Mouse (Mus musculus) G1E (cell line): ENCODE measurements around the gene Sgcb. TPM values are rescaled to one million over a fixed set of nuclear protein-coding genes. Genes with fewer than 3 reads are reported as not detected.
"Not testable (repeated sequence)": the region's sequence is repeated elsewhere in the genome, so short reads cannot be mapped to it uniquely, and the experiment has no call there.

Experiments used
- ATAC-seq: 2 replicates; pipeline ENCODE4 v1.8.0; 2016; ENCODE audit warnings: mild to moderate bottlenecking; ENCODE audit not compliant: insufficient number of reproducible peaks, poor library complexity, low FRiP score, severe bottlenecking; ENCODE audit errors: extremely low read depth
- DNase-seq: peaks from one replicate; pipeline ENCODE4 v3.0.0; 2012; ENCODE audit warnings: low spot score
- H3K27me3 ChIP-seq: 2 replicates; pipeline ENCODE4 v1.6.1; 2012; ENCODE audit warnings: mild to moderate bottlenecking, low read length, inconsistent platforms; ENCODE audit not compliant: insufficient read depth
- H3K36me3 ChIP-seq: replicated peaks from 2 replicates; pipeline ENCODE3; 2012; ENCODE audit warnings: mild to moderate bottlenecking, inconsistent platforms
- H3K4me1 ChIP-seq: 2 replicates; pipeline ENCODE4 v1.6.1; 2012; ENCODE audit warnings: low read depth, low read length, inconsistent platforms, mixed read lengths; ENCODE audit not compliant: insufficient read depth
- H3K4me3 ChIP-seq: 2 replicates; pipeline ENCODE4 v1.5.1; 2012; ENCODE audit warnings: low read depth, mild to moderate bottlenecking, inconsistent platforms, low read length, moderate library complexity, mixed read lengths
- H3K9me3 ChIP-seq: replicated peaks from 2 replicates; pipeline ENCODE4 v1.6.1; 2012; ENCODE audit warnings: inconsistent platforms
- CTCF ChIP-seq: IDR thresholded peaks from 2 replicates; pipeline ENCODE4 v1.5.1; 2012; ENCODE audit warnings: low read depth, low read length, inconsistent platforms, mixed read lengths
- GATA1 ChIP-seq: IDR thresholded peaks from 2 replicates; pipeline ENCODE4 v1.6.1; 2012; ENCODE audit warnings: borderline replicate concordance, low read length, inconsistent platforms, mixed read lengths
- GATA2 ChIP-seq: IDR thresholded peaks from 2 replicates; pipeline ENCODE4 v1.6.1; 2012; ENCODE audit warnings: low read depth, low read length, inconsistent platforms, borderline replicate concordance
- POLR2AphosphoS5 ChIP-seq: IDR thresholded peaks from 2 replicates; pipeline ENCODE4 v1.6.1; 2012; ENCODE audit warnings: low read depth, low read length, inconsistent platforms; ENCODE audit not compliant: insufficient replicate concordance
- TAL1 ChIP-seq: conservative IDR thresholded peaks from 2 replicates; pipeline ENCODE4 v1.6.1; 2012; ENCODE audit warnings: low read depth, low read length, inconsistent platforms, mixed read lengths
- polyA plus RNA-seq: library from polyadenylated mRNA; stranded (reverse); fragments of >175 nt; gene quantifications from 2 replicates; pipeline ENCODE4 v1.2.3, GENCODE M21; 2012
- total RNA-seq, 2 experiments: library from RNA; stranded (forward) in 1 of 2; stranded (reverse) in 1 of 2; fragments of 200-1000 nt in 1 of 2; fragments of >200 nt in 1 of 2; fragmentation: Nextera tagmentation in 1 of 2; gene quantifications; 2 replicates each; pipeline ENCODE4 v1.2.3; 2014 to 2017

The Sgcb gene
- total and polyA plus RNA-seq, 3 experiments, result 0.04 to 0.44 TPM; not detected in 1

- no peaks in the 10 kb centered on the region for H3K4me1 ChIP-seq
- peaks cover 19% of the 10 kb centered on the region for H3K27me3 ChIP-seq
- no peak for DNase-seq
- no peaks in the 10 kb centered on the region for H3K9me3 ChIP-seq
- H3K36me3 ChIP-seq, result no peaks in the 10 kb centered on the region
- TF ChIP-seq GATA2, result no peak
- TF ChIP-seq GATA1, result no peak
- TF ChIP-seq TAL1, result no peak
- TF ChIP-seq POLR2AphosphoS5, result no peak
- TF ChIP-seq CTCF, result no peak
- no peak for ATAC-seq
- no peak overlapping the region for H3K4me3 ChIP-seq
Measured at GRCm38 (mm10) chr5:73587119-73587518, 60.5 kb downstream of the Sgcb start.

GRCm38 (mm10) chr5:73586597-73586996 is 61.0 kb downstream of the Sgcb start:
- TF ChIP-seq GATA1 (no peak), POLR2AphosphoS5 (no peak), TAL1 (no peak), GATA2 (no peak), CTCF (no peak)
- Histone ChIP-seq H3K27me3 (peaks cover 19% of the 10 kb centered on the region), H3K9me3 (no peaks in the 10 kb centered on the region), H3K4me3 (no peak overlapping the region), H3K4me1 (no peaks in the 10 kb centered on the region), H3K36me3 (no peaks in the 10 kb centered on the region)
- DNase-seq (no peak), ATAC-seq (no peak)

- H3K36me3 ChIP-seq, result no peaks in the 10 kb centered on the region
- no peaks in the 10 kb centered on the region for H3K4me1 ChIP-seq
- DNase-seq (no peak), ATAC-seq (no peak)
- peaks cover 25% of the 10 kb centered on the region for H3K27me3 ChIP-seq
- no peak for TF ChIP-seq TAL1
- no peak for TF ChIP-seq CTCF
- no peak for TF ChIP-seq GATA2
- no peak for TF ChIP-seq POLR2AphosphoS5
- H3K9me3 ChIP-seq, result no peaks in the 10 kb centered on the region
- no peak overlapping the region for H3K4me3 ChIP-seq
Measured at GRCm38 (mm10) chr5:73585212-73586115, 62.1 kb downstream of the Sgcb start.

- DNase-seq, H3K36me3 ChIP-seq, ATAC-seq, H3K9me3 ChIP-seq, H3K4me3 ChIP-seq, H3K4me1 ChIP-seq: not testable (repeated sequence)
- peaks cover 29% of the 10 kb centered on the region for H3K27me3 ChIP-seq
Measured at GRCm38 (mm10) chr5:73584011-73584410, 63.6 kb downstream of the Sgcb start.

Other genes with a start within 250 kb of the Sgcb start
- not detected in 2 replicates for gene Cwh43, start 241.7 kb downstream of the Sgcb start, total RNA-seq (2014; fragmentation: Nextera tagmentation)
- not detected in 2 replicates for gene Cwh43, start 241.7 kb downstream of the Sgcb start, total RNA-seq (2017)
- gene Cwh43, start 241.7 kb downstream of the Sgcb start, polyA plus RNA-seq, result not detected in 2 replicates
- gene Dcun1d4, start 166.8 kb downstream of the Sgcb start, total RNA-seq (2014; fragmentation: Nextera tagmentation), result 25.4 and 36.0 TPM in 2 replicates
- 23.6 and 29.9 TPM in 2 replicates for gene Dcun1d4, start 166.8 kb downstream of the Sgcb start, total RNA-seq (2017)
- gene Dcun1d4, start 166.8 kb downstream of the Sgcb start, polyA plus RNA-seq, result 15.6 and 17.6 TPM in 2 replicates
- 1.4 and 4.1 TPM in 2 replicates for gene Lrrc66, start 15.3 kb downstream of the Sgcb start, total RNA-seq (2014; fragmentation: Nextera tagmentation)
- gene Lrrc66, start 15.3 kb downstream of the Sgcb start, total RNA-seq (2017), result 5.1 and 10.5 TPM in 2 replicates
- gene Lrrc66, start 15.3 kb downstream of the Sgcb start, polyA plus RNA-seq, result 0.11 and 0.16 TPM in 2 replicates
- not detected in 2 replicates for gene Spata18, start 3.6 kb upstream of the Sgcb start, total RNA-seq (2014; fragmentation: Nextera tagmentation)
- not detected in 2 replicates for gene Spata18, start 3.6 kb upstream of the Sgcb start, total RNA-seq (2017)
- not detected in 2 replicates for gene Spata18, start 3.6 kb upstream of the Sgcb start, polyA plus RNA-seq